9 mouse cellular contexts compared by ENCODE assay signal in the genomic region with DNA sequence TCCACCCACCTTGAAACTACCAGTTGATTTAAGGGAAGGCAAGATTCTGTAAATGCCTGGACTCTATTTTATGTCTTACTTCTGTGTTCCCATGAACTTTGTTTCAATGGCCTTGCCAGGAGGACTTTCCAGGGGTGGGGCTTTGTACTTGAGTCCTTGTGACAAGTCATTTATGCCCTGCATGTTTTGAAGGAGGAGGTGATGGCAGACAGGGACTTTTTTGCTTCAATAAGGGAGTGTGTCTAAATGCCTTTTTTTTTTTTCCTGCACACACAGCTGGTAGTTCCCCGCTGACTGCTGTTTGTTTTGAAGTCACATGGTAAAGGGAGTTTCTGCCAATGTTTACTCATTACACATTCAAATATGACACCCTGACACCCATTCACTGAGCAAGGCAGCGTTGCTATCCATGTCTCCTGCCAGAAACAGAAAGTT.
A peak's percentile ranks its signal among the peaks of the same experiment; 100 is the strongest.
DNase-seq lines count a peak whose midpoint lies in the region; ATAC-seq lines count a peak whose summit lies in the region.
"Had no signal": no experiment of that assay in that cellular context is flagged by ENCODE, and none has a peak within 500 bp of the region (broad histone marks: within the 10 kb centered on the region; RNA-seq: fewer than 3 reads in every experiment).

No protein-coding gene starts in this region.

- H3K4me1 ChIP-seq in kidney, embryonic 16.5 days (ENCODE audit: insufficient read depth, low read length), result peaks cover 33% of the 10 kb centered on the region
- H3K4me1 ChIP-seq: megakaryocyte, embryonic 14.5 days had no signal

- ATAC-seq in kidney, embryonic 16.5 days (ENCODE audit: low FRiP score, low TSS enrichment), result peak; percentile 12; the same call in 1 of the 2 replicates

- no peaks in the 10 kb centered on the region for H3K36me3 ChIP-seq in kidney, embryonic 16.5 days (ENCODE audit: insufficient read depth, low read length)

- H3K9me3 ChIP-seq in kidney, embryonic 16.5 days (ENCODE audit: low read length), result no peaks in the 10 kb centered on the region
- H3K9me3 ChIP-seq: megakaryocyte, embryonic 14.5 days had no signal

- no peak overlapping the region for H3K9ac ChIP-seq in kidney, embryonic 16.5 days (replicated peaks; ENCODE audit: low read length)

- peak; percentile 16 to 55 for DNase-seq in urinary bladder, adult 18-20 months (ENCODE audit: low spot score in 2 of 2)
- DNase-seq in urinary bladder, adult 2 months (ENCODE audit: low spot score), result no peak
- DNase-seq in fibroblast of lung, adult 2 months (ENCODE audit: low read depth), result peak; percentile 21
- peak; percentile 3 to 24 for DNase-seq in natural killer cell, adult 2 months (ENCODE audit: low spot score in 2 of 2)
- no peak for DNase-seq in testis, postnatal 14 days (ENCODE audit: low spot score)
- no peak for DNase-seq in spleen, postnatal 10 days (ENCODE audit: low spot score in 2 of 2)
- no peak for DNase-seq in gastrocnemius, postnatal 14 days

- H3K4me2 ChIP-seq in kidney, embryonic 16.5 days (replicated peaks; ENCODE audit: low read depth, low read length), result no peak overlapping the region

- H3K27me3 ChIP-seq in kidney, embryonic 16.5 days (ENCODE audit: insufficient read depth, low read length), result no peaks in the 10 kb centered on the region
- H3K27me3 ChIP-seq: megakaryocyte, embryonic 14.5 days had no signal

- WGBS in kidney, embryonic 16.5 days, result 19% methylated on average over 2 of the region's 2 CpGs

- peak overlapping the region; percentile 50; the same call in 1 of the 2 replicates for H3K27ac ChIP-seq in kidney, embryonic 16.5 days (ENCODE audit: low read length)

- intact Hi-C loops in gastrocnemius, postnatal 14 days (cut with DNase I; ENCODE audit: low total_unique reads), result no loop called here

- H3K4me3 ChIP-seq in kidney, embryonic 16.5 days (ENCODE audit: low read length), result no peak overlapping the region
- H3K4me3 ChIP-seq: megakaryocyte, embryonic 14.5 days had no signal

Comparison
In these comparisons a context has a peak if more than half of its experiments do, and no peak if none do; other contexts are left out.
1. DNase-seq: peak in urinary bladder, adult 18-20 months (2 of 2), fibroblast of lung, adult 2 months (single experiment) and natural killer cell, adult 2 months (2 of 2); none in urinary bladder, adult 2 months (single experiment), testis, postnatal 14 days (single experiment), spleen, postnatal 10 days (0 of 2) and gastrocnemius, postnatal 14 days (single experiment).